Mouse (Mus musculus) G1E (cell line): Measurements from ENCODE around the gene Zc3hav1.

ENCODE experiments used
- CTCF ChIP-seq: IDR thresholded peaks from 2 replicates; pipeline ENCODE4 v1.5.1; 2012; ENCODE audit warnings: low read depth, low read length, inconsistent platforms, mixed read lengths
- GATA1 ChIP-seq: IDR thresholded peaks from 2 replicates; pipeline ENCODE4 v1.6.1; 2012; ENCODE audit warnings: borderline replicate concordance, low read length, inconsistent platforms, mixed read lengths
- TAL1 ChIP-seq: conservative IDR thresholded peaks from 2 replicates; pipeline ENCODE4 v1.6.1; 2012; ENCODE audit warnings: low read depth, low read length, inconsistent platforms, mixed read lengths

GRCm38 (mm10) chr6:38304981-38305380 lies 49.4 kb downstream of the Zc3hav1 start:
- TF ChIP-seq CTCF (no peak), TAL1 (no peak), GATA1 (no peak)
